In genomic region chr9:23222492-23222840, GRCm38 (mm10) we compare ENCODE assay signal across 8 mouse cellular contexts. TPM values are rescaled to one million over a fixed set of nuclear protein-coding genes. Genes with fewer than 3 reads are reported as not detected.
A peak's percentile ranks its signal among the peaks of the same experiment; 100 is the strongest.
DNase-seq lines count a peak whose midpoint lies in the region; ATAC-seq and TF ChIP-seq lines count a peak whose summit lies in the region.

No protein-coding gene starts in this region.

- 0 out of 2 replicates have a peak, but pooled peaks have one; percentile 22 for TF ChIP-seq POLR2A in limb, embryonic 14.5 days (IDR thresholded peaks at IDR 0.05; ENCODE audit: borderline replicate concordance, extremely low read depth, insufficient read depth, insufficient read length)

- H3K4me1 ChIP-seq in embryonic facial prominence, embryonic 13.5 days = peaks cover 14% of the 10 kb centered on the region
- 0 out of 2 replicates have a peak, but pooled peaks cover 3% of the 10 kb centered on the region for H3K4me1 ChIP-seq in hindbrain, embryonic 11.5 days (replicated peaks; ENCODE audit: control insufficient read depth, insufficient read depth, low read length)
- H3K4me1 ChIP-seq in limb, embryonic 14.5 days (ENCODE audit: control insufficient read depth, insufficient read depth, low read length) = peaks cover 4% of the 10 kb centered on the region
- H3K4me1 ChIP-seq in midbrain, embryonic 16.5 days (ENCODE audit: control insufficient read depth, insufficient read depth, low read length) = peaks cover 7% of the 10 kb centered on the region

- H3K4me3 ChIP-seq in embryonic facial prominence, embryonic 13.5 days = peak overlapping the region; percentile 70
- H3K4me3 ChIP-seq in hindbrain, embryonic 11.5 days (ENCODE audit: low read depth, low read length) = peak overlapping the region; percentile 57
- peak overlapping the region; percentile 70 for H3K4me3 ChIP-seq in limb, embryonic 14.5 days (replicated peaks; ENCODE audit: low read length)
- peak overlapping the region; percentile 68 for H3K4me3 ChIP-seq in midbrain, embryonic 16.5 days (ENCODE audit: low read depth, low read length)

- H3K27ac ChIP-seq in embryonic facial prominence, embryonic 13.5 days = peak overlapping the region; percentile 81
- H3K27ac ChIP-seq in hindbrain, embryonic 11.5 days (ENCODE audit: low read depth, low read length) = no peak overlapping the region
- H3K27ac ChIP-seq in limb, embryonic 14.5 days (replicated peaks; ENCODE audit: low read depth, low read length) = peak overlapping the region; percentile 67; the same call in 1 of the 2 replicates
- peak overlapping the region; percentile 90 for H3K27ac ChIP-seq in midbrain, embryonic 16.5 days (ENCODE audit: low read length)

- under 1% methylated on average over 26 of the region's 26 CpGs for WGBS in embryonic facial prominence, embryonic 13.5 days
- under 1% methylated on average over 26 of the region's 26 CpGs for WGBS in hindbrain, embryonic 11.5 days
- 12% methylated on average over 9 of the region's 26 CpGs for WGBS in limb, embryonic 14.5 days
- 0% methylated on average over 25 of the region's 26 CpGs for WGBS in midbrain, embryonic 16.5 days

- ATAC-seq in CD4-positive, CD25-positive, alpha-beta regulatory T cell, adult 4 months = no peak
- ATAC-seq in embryonic facial prominence, embryonic 13.5 days (ENCODE audit: insufficient number of reproducible peaks, insufficient read depth, low FRiP score, low TSS enrichment, low read depth) = 0 out of 2 replicates have a peak, but pooled peaks have one; percentile 17
- ATAC-seq in hindbrain, embryonic 11.5 days (ENCODE audit: low FRiP score) = peak; percentile 72
- peak; percentile 45 for ATAC-seq in limb, embryonic 14.5 days (ENCODE audit: low FRiP score, low read depth)
- peak; percentile 67 for ATAC-seq in midbrain, embryonic 16.5 days

- peak overlapping the region; percentile 83 for H3K9ac ChIP-seq in embryonic facial prominence, embryonic 13.5 days
- H3K9ac ChIP-seq in hindbrain, embryonic 11.5 days (ENCODE audit: low read depth, low read length) = peak overlapping the region; percentile 74
- peak overlapping the region; percentile 70 for H3K9ac ChIP-seq in limb, embryonic 14.5 days (ENCODE audit: low read depth, low read length, severe bottlenecking)
- H3K9ac ChIP-seq in midbrain, embryonic 16.5 days (ENCODE audit: low read depth, low read length) = peak overlapping the region; percentile 84

- peak; percentile 3 for DNase-seq in CD4-positive, CD25-positive, alpha-beta regulatory T cell, adult 2 months (ENCODE audit: low read depth, low spot score)
- peak; percentile 39 for DNase-seq in WW6 (ENCODE audit: low read depth, low spot score)
- DNase-seq in hindbrain, embryonic 11.5 days (ENCODE audit: low spot score) = peak; percentile 74
- no peak for DNase-seq in limb, embryonic 14.5 days (ENCODE audit: low spot score)
- DNase-seq in testis, postnatal 10 days (ENCODE audit: low spot score) = peak; percentile 58

- H3K36me3 ChIP-seq in embryonic facial prominence, embryonic 13.5 days = no peaks in the 10 kb centered on the region
- no peaks in the 10 kb centered on the region for H3K36me3 ChIP-seq in hindbrain, embryonic 11.5 days (ENCODE audit: control insufficient read depth, insufficient read depth, low read length)
- H3K36me3 ChIP-seq in limb, embryonic 14.5 days (ENCODE audit: control insufficient read depth, insufficient read depth, low read length) = no peaks in the 10 kb centered on the region
- no peaks in the 10 kb centered on the region for H3K36me3 ChIP-seq in midbrain, embryonic 16.5 days (ENCODE audit: control insufficient read depth, insufficient read depth, low read length)

- peaks cover 72% of the 10 kb centered on the region for H3K27me3 ChIP-seq in embryonic facial prominence, embryonic 13.5 days
- H3K27me3 ChIP-seq in hindbrain, embryonic 11.5 days (ENCODE audit: control insufficient read depth, insufficient read depth, low read length) = peaks cover 22% of the 10 kb centered on the region
- H3K27me3 ChIP-seq in limb, embryonic 14.5 days (ENCODE audit: control insufficient read depth, insufficient read depth, low read length) = peaks cover 27% of the 10 kb centered on the region; the same call in 1 of the 2 replicates
- H3K27me3 ChIP-seq in midbrain, embryonic 16.5 days (ENCODE audit: control insufficient read depth, insufficient read depth, low read depth, low read length) = peaks cover 11% of the 10 kb centered on the region

- no peaks in the 10 kb centered on the region for H3K9me3 ChIP-seq in embryonic facial prominence, embryonic 13.5 days
- no peaks in the 10 kb centered on the region for H3K9me3 ChIP-seq in hindbrain, embryonic 11.5 days (ENCODE audit: control insufficient read depth, low read length)
- no peaks in the 10 kb centered on the region for H3K9me3 ChIP-seq in limb, embryonic 14.5 days (ENCODE audit: control insufficient read depth, low read length)
- no peaks in the 10 kb centered on the region for H3K9me3 ChIP-seq in midbrain, embryonic 16.5 days (replicated peaks; ENCODE audit: control insufficient read depth, low read length, poor library complexity, severe bottlenecking)

- peak overlapping the region; percentile 97 for H3K4me2 ChIP-seq in embryonic facial prominence, embryonic 13.5 days
- peak overlapping the region; percentile 64 for H3K4me2 ChIP-seq in hindbrain, embryonic 11.5 days (replicated peaks; ENCODE audit: low read depth, low read length)
- peak overlapping the region; percentile 96 for H3K4me2 ChIP-seq in limb, embryonic 14.5 days (replicated peaks; ENCODE audit: low read depth, low read length, severe bottlenecking)
- H3K4me2 ChIP-seq in midbrain, embryonic 16.5 days (ENCODE audit: low read length) = peak overlapping the region; percentile 96

RNA-seq across cellular contexts. Expression of gene Bmper, which starts 0.4 kb away (rescaled TPM):
- polyA plus RNA-seq in CD4-positive, CD25-positive, alpha-beta regulatory T cell, adult 4 months (2017; shearing (Covaris generic)) = not detected
- polyA plus RNA-seq in embryonic facial prominence, embryonic 13.5 days (2015; fragmentation: Nextera tagmentation; extraction: Ambion mirVana) = 10.8 and 16.9 TPM in 2 replicates
- 3.4 and 5.6 TPM in 2 replicates for polyA plus RNA-seq in hindbrain, embryonic 11.5 days (2014; fragmentation: Nextera tagmentation; extraction: Ambion mirVana)
- polyA plus RNA-seq in limb, embryonic 14.5 days (2012; rRNA removed) = 12.1 and 13.1 TPM in 2 replicates
- polyA plus RNA-seq in limb, embryonic 14.5 days (2014; fragmentation: Nextera tagmentation; extraction: Ambion mirVana) = 15.7 and 16.8 TPM in 2 replicates
- polyA plus RNA-seq in midbrain, embryonic 16.5 days (2015; fragmentation: Nextera tagmentation; extraction: Ambion mirVana) = 8.0 and 9.6 TPM in 2 replicates
